Mouse (Mus musculus): ENCODE data around the gene Mia2. TPM values are rescaled to one million over a fixed set of nuclear protein-coding genes. Genes with fewer than 3 reads are reported as not detected.
"Not testable (repeated sequence)": the region's sequence is repeated elsewhere in the genome, so short reads cannot be mapped to it uniquely, and the experiment has no call there.

Gene Mia2
- polyA plus RNA-seq (2015; fragmentation: Nextera tagmentation; extraction: Ambion mirVana): 131 and 137 TPM in 2 replicates

DNA sequence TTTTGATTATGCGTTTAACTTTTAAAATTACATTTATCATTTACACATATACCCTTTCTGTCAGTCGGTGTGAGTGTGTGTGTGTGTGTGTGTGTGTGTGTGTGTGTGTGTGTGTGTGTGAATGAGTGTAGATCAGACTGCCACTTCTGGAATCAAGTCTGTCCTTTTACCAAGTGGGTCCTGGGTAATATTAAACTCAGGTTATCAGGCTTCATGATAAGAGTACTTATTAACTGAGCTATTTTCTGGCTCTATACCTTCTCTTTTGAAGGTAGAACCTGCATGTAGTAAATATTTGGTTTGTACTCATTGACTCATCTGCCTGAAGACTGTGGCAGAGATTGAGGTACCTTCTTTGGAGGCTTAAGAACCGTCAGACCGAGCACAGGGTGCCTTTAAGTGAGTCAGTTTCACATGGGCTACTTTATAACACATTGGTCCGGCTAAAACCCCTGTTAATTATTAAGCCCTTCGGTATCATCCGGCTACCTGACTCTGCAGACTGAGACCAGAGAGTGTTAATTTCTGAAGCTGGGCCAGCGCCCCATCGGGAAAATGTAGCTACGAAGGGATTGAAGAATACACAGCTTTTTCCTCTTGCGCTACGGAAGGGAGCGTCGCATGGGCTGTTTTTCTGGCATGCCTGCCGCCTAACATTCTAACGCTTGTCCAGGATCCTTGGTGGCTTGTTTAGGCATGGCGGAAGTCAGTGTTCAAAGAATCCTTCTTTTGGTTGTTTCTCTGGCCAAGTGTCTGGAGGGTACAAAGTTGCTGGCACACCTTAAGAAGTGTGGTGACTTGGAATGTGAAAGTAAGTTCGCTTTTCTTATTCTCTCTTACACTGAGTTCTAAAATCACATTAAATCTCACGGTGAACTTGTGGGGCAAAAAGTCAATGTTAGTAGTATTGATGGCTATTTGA lies at the start of gene Mia2:
Gene Mia2 (plus strand): TSS at position 696 of the 922 bp plus-strand sequence.
- 43% methylated on average over 19 of the region's 19 CpGs for WGBS
- H3K9me3 ChIP-seq (ENCODE audit: control insufficient read depth): no peaks in the 10 kb centered on the region
- H3K9ac ChIP-seq (ENCODE audit: low read depth, low read length): no peak within 1 kb of the TSS; the same call in 1 of the 2 replicates
- peak within 1 kb of the TSS; percentile 42 for H3K4me3 ChIP-seq (ENCODE audit: low read depth, low read length)
- H3K27ac ChIP-seq (ENCODE audit: low read depth, low read length): peak within 1 kb of the TSS; percentile 91
- H3K4me2 ChIP-seq (replicated peaks; ENCODE audit: low read depth): peak within 1 kb of the TSS; percentile 50
- peak; percentile 95 for ATAC-seq
- TF ChIP-seq CTCF (IDR thresholded peaks at IDR 0.05; ENCODE audit: low read depth): no peak
- H3K27me3 ChIP-seq (replicated peaks; ENCODE audit: control insufficient read depth, insufficient read depth, low read length): no peaks in the 10 kb centered on the region
- no peaks in the 10 kb centered on the region for H3K36me3 ChIP-seq (ENCODE audit: control insufficient read depth, insufficient read depth)
- H3K4me1 ChIP-seq (replicated peaks; ENCODE audit: control insufficient read depth, insufficient read depth, low read length): no peaks in the 10 kb centered on the region

DNA sequence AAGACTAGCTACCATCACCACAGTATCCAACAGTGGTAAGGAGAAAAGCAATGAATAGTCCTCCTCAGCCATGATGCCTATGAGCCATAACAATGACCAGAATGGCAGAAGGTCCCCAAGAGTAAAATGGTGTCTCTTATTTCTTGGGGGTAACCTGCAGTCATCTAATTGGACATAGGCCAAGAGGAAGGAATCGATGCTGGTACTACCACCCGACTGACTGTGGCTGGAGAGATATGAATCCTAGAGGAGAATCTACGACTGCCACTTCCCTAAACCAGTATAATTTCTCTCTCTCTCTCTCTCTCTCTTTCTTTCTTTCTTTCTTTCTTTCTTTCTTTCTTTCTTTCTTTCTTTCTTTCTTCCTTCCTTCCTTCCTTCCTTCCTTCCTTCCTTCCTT lies 43.1 kb upstream of the Mia2 start:
- no peak for TF ChIP-seq CTCF (IDR thresholded peaks at IDR 0.05; ENCODE audit: low read depth)
- 87% methylated on average over 3 of the region's 3 CpGs for WGBS
- H3K27ac ChIP-seq (ENCODE audit: low read depth, low read length): no peak overlapping the region
- no peaks in the 10 kb centered on the region for H3K4me1 ChIP-seq (replicated peaks; ENCODE audit: control insufficient read depth, insufficient read depth, low read length)
- H3K9ac ChIP-seq (ENCODE audit: low read depth, low read length): no peak overlapping the region
- peaks cover 18% of the 10 kb centered on the region for H3K36me3 ChIP-seq (ENCODE audit: control insufficient read depth, insufficient read depth)
- H3K9me3 ChIP-seq (ENCODE audit: control insufficient read depth): no peaks in the 10 kb centered on the region
- H3K4me3 ChIP-seq (ENCODE audit: low read depth, low read length): no peak overlapping the region
- no peaks in the 10 kb centered on the region for H3K27me3 ChIP-seq (replicated peaks; ENCODE audit: control insufficient read depth, insufficient read depth, low read length)
- no peak overlapping the region for H3K4me2 ChIP-seq (replicated peaks; ENCODE audit: low read depth)
- no peak for ATAC-seq

DNA sequence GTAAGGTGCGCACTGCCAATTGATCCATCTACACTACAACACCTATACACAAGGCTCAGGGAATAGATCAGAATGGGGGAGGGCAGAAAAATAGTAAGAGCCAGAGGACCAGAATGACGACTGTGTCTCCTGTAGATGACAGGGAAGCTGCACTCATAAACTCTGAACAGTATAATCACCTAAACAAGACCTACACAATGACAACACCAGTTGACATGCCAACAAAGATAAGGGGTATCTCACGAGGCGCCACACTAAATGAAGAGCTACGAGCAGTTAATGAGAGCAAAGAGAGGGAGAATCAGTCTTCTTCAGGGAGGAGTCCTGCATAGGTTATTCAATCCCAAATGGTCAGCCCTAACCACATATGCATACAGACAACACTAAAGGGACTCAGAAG lies 42.4 kb upstream of the Mia2 start:
- ATAC-seq: no peak
- 75% methylated on average over 5 of the region's 5 CpGs for WGBS

DNA sequence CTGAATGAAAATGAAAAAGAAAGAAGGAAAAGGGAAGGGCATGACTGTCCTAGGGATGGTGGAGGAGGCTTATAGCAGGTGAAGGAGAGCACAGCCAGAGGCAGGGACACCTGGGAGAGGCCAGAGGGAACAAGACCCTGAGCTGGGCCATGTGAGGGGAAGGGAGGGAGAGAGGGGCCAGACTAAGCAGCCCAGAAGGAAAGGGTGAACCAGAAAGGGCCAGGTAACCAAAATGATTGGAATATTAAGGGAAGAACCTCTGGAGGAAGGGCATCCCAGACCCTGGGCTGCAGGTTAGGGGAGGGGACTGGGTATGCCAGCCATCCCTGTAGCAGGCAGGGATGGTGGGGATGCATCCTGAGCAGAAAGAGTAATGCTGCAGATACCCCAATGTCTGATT lies 41.6 kb upstream of the Mia2 start:
- Histone ChIP-seq H3K4me1 (replicated peaks; ENCODE audit: control insufficient read depth, insufficient read depth, low read length) (no peaks in the 10 kb centered on the region), H3K27ac (ENCODE audit: low read depth, low read length) (no peak overlapping the region), H3K4me2 (replicated peaks; ENCODE audit: low read depth) (no peak overlapping the region), H3K9ac (ENCODE audit: low read depth, low read length) (no peak overlapping the region), H3K9me3 (ENCODE audit: control insufficient read depth) (no peaks in the 10 kb centered on the region), H3K27me3 (replicated peaks; ENCODE audit: control insufficient read depth, insufficient read depth, low read length) (no peaks in the 10 kb centered on the region), H3K36me3 (ENCODE audit: control insufficient read depth, insufficient read depth) (peaks cover 14% of the 10 kb centered on the region; the same call in 1 of the 2 replicates), H3K4me3 (ENCODE audit: low read depth, low read length) (no peak overlapping the region)
- no peak for TF ChIP-seq CTCF (IDR thresholded peaks at IDR 0.05; ENCODE audit: low read depth)
- no peak for ATAC-seq

More for the DNA sequence above, 42.4 kb upstream of the Mia2 start:
- Histone ChIP-seq H3K4me1 (replicated peaks; ENCODE audit: control insufficient read depth, insufficient read depth, low read length) (no peaks in the 10 kb centered on the region), H3K9me3 (ENCODE audit: control insufficient read depth) (no peaks in the 10 kb centered on the region), H3K27me3 (replicated peaks; ENCODE audit: control insufficient read depth, insufficient read depth, low read length) (no peaks in the 10 kb centered on the region), H3K9ac (ENCODE audit: low read depth, low read length) (no peak overlapping the region), H3K4me2 (replicated peaks; ENCODE audit: low read depth) (no peak overlapping the region), H3K4me3 (ENCODE audit: low read depth, low read length) (no peak overlapping the region), H3K27ac (ENCODE audit: low read depth, low read length) (no peak overlapping the region), H3K36me3 (ENCODE audit: control insufficient read depth, insufficient read depth) (peaks cover 15% of the 10 kb centered on the region)
- TF ChIP-seq CTCF (IDR thresholded peaks at IDR 0.05; ENCODE audit: low read depth): no peak

DNA sequence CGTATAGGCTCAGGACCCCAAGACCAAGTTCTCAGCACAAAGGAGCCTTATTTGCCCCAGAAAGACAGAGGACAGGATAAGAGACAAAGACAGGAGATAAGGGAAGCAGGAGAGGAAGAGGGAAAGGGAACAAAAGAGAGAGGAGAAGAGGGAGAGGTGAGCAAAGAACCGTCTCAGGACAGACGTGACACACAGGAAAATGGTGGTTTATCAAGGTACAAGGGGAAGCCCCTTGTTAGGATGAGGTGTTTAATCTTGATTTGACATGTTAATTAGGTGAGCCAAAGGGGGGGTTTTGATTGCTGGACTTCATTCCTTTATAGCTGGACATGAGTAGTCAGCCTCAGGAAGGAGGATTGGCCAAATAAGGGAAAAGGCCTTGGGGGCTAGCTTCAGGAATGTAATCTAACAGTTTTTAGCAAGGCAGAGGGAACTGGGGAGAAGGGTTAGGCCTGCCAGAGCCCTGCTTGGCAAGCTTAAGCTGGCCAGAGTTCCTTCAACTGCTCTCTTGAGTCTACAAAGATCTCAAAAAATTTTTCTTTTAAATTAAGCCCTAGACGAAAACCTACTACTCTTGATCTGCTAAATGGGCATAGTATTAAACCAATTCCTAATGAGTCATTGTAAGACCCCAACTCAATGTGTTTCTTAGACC lies 40.3 kb upstream of the Mia2 start:
- Histone ChIP-seq H3K27me3 (replicated peaks; ENCODE audit: control insufficient read depth, insufficient read depth, low read length) (no peaks in the 10 kb centered on the region), H3K4me1 (replicated peaks; ENCODE audit: control insufficient read depth, insufficient read depth, low read length) (0 out of 2 replicates have a peak, but pooled peaks cover 4% of the 10 kb centered on the region), H3K36me3 (ENCODE audit: control insufficient read depth, insufficient read depth) (peaks cover 7% of the 10 kb centered on the region; the same call in 1 of the 2 replicates), H3K4me3 (ENCODE audit: low read depth, low read length) (no peak overlapping the region), H3K27ac (ENCODE audit: low read depth, low read length) (no peak overlapping the region), H3K9ac (ENCODE audit: low read depth, low read length) (no peak overlapping the region), H3K4me2 (replicated peaks; ENCODE audit: low read depth) (no peak overlapping the region), H3K9me3 (ENCODE audit: control insufficient read depth) (no peaks in the 10 kb centered on the region)
- 77% methylated on average over 4 of the region's 4 CpGs for WGBS
- no peak for ATAC-seq
- TF ChIP-seq CTCF (IDR thresholded peaks at IDR 0.05; ENCODE audit: low read depth): no peak

DNA sequence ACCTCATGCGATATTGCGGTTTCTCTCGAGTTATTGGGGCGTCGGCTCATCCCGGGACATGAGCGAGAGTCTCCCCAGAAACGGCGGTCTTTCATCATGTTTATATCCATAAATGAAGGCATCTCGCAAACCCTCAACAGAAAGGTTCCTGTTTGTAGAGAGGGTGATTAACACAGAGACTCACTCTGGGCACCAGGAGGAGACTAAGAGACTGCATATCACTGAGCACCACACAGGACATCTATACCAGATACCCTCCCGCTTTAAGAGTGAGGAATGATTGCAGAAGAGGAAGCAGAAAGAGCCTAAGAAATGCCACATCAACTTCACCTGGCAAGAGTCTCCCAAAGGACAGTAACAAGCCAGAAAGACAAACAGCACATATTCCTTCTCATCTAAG lies 39.4 kb upstream of the Mia2 start:
- TF ChIP-seq CTCF (IDR thresholded peaks at IDR 0.05; ENCODE audit: low read depth): no peak
- Histone ChIP-seq H3K4me3 (ENCODE audit: low read depth, low read length) (no peak overlapping the region), H3K9me3 (ENCODE audit: control insufficient read depth) (no peaks in the 10 kb centered on the region), H3K9ac (ENCODE audit: low read depth, low read length) (no peak overlapping the region), H3K4me2 (replicated peaks; ENCODE audit: low read depth) (no peak overlapping the region), H3K4me1 (replicated peaks; ENCODE audit: control insufficient read depth, insufficient read depth, low read length) (0 out of 2 replicates have a peak, but pooled peaks cover 5% of the 10 kb centered on the region), H3K36me3 (ENCODE audit: control insufficient read depth, insufficient read depth) (peaks cover 4% of the 10 kb centered on the region; the same call in 1 of the 2 replicates), H3K27me3 (replicated peaks; ENCODE audit: control insufficient read depth, insufficient read depth, low read length) (no peaks in the 10 kb centered on the region), H3K27ac (ENCODE audit: low read depth, low read length) (no peak overlapping the region)
- WGBS: 97% methylated on average over 11 of the region's 11 CpGs
- ATAC-seq: no peak

DNA sequence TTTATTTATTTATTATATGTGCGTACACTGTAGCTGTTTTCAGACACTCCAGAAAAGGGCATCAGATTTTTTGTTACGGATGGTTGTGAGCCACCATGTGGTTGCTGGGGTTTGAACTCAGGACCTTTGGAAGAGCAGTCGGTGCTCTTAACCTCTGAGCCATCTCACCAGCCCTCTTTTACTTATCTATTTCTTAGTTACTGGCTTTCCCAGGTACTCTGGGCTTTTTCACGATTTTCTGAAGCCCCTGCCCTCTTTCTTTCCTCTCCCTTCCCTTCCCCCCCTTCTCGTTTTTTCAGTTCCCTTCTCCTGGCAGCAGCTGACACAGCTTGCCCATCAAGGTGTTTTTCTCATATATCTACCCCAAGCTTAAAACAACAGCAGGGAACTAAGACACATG lies 37.4 kb upstream of the Mia2 start:
- H3K9me3 ChIP-seq (ENCODE audit: control insufficient read depth); H3K27me3 ChIP-seq (replicated peaks; ENCODE audit: control insufficient read depth, insufficient read depth, low read length); H3K4me1 ChIP-seq (replicated peaks; ENCODE audit: control insufficient read depth, insufficient read depth, low read length); H3K36me3 ChIP-seq (ENCODE audit: control insufficient read depth, insufficient read depth); H3K27ac ChIP-seq (ENCODE audit: low read depth, low read length); H3K4me3 ChIP-seq (ENCODE audit: low read depth, low read length); ATAC-seq; H3K9ac ChIP-seq (ENCODE audit: low read depth, low read length); H3K4me2 ChIP-seq (replicated peaks; ENCODE audit: low read depth): not testable (repeated sequence)
- 92% methylated on average over 5 of the region's 5 CpGs for WGBS

All from intestine, postnatal 0 days (tissue).